Mouse (Mus musculus): ENCODE data around the gene Unc45b.
A peak's percentile ranks its signal among the peaks of the same experiment; 100 is the strongest.
"Not testable (repeated sequence)": the region's sequence is repeated elsewhere in the genome, so short reads cannot be mapped to it uniquely, and the experiment has no call there.

Unc45b gene

GRCm38 (mm10) chr11:82947457-82947856 is 37.1 kb downstream of the Unc45b start:
- DNase-seq (ENCODE audit: low spot score in 2 of 2), result no peak

DNA sequence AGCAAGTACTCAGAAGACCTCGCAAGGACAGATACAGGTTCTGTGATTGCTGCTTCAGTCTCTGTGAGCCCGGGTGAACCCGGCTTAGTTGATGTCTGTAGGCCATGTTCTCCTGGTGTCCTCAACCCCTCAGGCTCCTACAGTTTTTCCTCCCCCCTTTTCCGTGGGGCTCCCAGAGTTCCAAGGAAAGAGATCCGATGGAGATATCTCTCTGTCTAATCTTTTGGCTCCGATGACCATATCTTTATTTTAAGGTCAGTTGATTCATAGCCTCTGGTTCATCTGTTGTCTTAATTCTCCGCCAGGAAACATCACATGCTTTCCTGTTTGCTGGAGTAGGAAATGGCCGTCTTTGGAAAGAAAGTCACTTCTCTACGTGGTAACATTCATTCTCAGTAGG is 38.7 kb downstream of the Unc45b start:
- no peak for DNase-seq (ENCODE audit: low spot score in 2 of 2)

DNA sequence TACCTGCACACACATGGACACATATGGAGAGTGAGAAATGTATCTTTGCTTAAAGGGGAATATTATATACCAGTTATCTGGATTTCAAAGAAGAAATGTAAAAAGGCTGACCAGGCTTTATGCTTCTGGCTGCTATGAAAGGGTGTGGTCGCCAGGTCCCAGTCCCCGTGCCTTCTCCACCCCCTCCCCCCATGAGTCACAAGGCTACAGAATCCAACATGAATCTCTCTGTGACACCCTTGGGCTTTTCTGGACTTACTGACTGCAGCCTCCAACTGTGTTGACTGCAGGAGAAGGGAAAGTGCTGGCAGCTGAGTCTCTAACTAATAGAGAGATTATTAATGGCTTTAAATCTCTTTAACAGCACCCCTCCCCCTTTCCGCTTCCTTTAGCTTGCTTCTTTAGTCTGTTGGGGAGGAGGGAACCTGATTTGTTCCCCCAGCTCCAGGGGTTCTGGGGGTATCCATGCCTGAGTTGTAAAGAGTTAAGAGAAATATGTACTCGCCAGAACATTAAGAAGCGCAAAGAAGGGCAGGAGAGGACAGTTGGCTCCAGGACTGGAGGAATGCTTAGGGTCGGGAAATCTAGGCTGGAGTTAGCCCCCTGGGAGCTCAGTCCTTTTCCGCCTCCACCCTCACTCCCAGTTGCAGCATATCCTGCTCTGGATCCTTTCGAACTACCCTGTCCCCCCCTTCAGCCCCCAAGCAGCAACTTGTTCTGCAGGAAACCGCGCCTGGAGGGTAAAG is 40.6 kb downstream of the Unc45b start, which contains the start of gene Slfn5:
TSS of gene Slfn5 (plus strand) at position 614 of the 746 bp plus-strand sequence.
- no peak for DNase-seq (ENCODE audit: low spot score in 2 of 2)

GRCm38 (mm10) chr11:82951865-82952611 is 41.7 kb downstream of the Unc45b start:
- DNase-seq (ENCODE audit: low spot score in 2 of 2), result no peak

DNA sequence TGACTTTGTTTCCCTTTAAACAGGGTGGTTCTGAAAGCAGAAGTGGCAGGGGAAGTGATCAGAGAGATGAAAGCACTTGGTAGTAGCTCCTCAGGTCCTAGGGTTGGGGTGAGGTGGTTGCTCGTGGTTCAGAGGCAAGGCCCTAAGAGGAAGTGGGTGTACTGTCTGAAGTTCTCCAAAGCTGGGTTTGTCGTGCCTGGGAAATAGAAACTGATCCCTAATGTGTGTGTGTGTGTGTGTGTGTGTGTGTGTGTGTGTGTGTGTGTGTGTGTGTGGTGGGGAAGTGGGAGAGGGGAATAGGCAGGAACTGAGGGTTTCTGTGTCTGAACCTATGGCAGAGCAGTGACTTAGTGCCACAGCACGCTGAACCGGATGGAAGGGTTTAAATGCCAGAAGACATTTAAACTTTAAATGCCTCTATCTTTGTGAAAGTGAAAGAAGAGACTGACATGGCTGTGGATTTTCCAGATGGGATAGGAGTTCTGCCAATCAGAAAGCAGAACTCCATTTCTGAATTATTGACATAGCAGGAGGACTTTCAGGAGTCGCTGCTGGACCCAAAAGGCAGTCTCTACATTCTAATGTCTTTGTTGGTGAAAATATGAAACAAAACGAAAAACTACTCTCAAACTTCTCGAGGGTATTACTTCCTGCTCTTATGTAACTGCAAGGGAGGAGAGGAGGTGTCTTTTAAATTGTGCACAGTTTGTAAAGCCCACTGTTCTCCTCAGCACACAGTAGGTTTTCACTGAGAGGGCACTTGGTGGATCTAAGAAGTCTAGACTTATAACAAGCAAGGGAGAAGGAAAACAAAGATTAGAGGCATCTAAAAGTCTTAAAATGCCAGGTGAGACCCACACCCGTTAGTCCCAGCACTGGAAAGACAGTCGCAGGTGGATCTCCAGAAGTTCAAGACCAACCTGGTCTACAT is 42.5 kb downstream of the Unc45b start:
- no peak for DNase-seq (ENCODE audit: low spot score in 2 of 2)

DNA sequence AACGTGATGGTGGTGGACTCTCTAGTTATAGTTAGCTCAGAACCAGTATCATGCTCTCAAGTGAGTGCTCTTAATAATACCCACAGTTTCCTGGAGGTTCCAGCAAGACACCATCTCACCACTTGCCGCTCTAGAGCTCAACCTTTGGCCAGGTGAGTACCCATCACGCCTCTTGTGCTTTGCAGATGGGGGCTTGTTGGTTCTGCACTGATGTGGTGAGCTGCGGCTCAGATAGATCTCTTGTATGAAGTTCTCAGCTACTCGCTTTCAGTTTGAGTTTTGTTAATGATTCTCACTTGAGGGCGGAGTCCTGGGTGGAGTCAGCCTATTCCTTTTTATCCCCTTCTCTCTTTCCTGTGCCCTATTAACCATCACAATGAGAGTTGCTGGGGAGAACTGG is 44.3 kb downstream of the Unc45b start:
- no peak for DNase-seq (ENCODE audit: low spot score in 2 of 2)

DNA sequence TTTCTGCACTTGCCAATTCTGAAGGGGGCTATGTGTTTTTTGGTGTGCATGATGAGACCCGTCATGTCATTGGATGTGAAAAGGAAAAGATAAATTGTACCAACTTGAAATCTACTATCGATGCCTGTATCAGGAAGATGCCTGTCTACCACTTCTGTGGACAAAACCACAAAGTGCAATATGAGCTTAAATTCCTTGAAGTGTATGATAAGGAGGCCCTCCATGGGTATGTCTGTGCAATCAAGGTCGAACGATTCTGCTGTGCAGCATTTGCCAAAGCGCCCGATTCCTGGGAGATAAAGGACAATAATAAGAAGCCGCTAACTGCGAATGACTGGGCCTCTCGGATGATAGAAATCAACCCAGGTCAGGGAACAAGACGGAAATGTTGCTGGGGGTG is 46.6 kb downstream of the Unc45b start:
- DNase-seq (ENCODE audit: low spot score in 2 of 2), result no peak

DNA sequence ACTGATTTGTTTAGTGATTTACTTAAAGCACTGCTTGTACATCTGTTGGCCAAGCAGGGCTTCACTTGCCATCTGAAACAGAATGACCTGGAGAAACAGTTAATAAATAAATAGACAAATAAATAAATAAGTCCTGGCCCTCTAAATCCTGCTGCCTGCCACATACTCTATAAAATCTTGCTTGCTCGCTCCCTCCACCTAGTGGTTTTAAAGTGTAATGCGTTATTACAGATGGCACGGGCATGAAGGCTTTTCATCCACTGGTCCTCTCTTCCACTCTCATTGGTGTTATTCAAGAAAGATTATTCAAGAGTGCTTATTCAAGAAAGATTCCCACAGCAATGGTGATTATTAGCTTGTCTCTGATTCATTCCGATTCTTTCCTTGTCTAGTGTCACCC is 49.3 kb downstream of the Unc45b start:
- no peak for DNase-seq (ENCODE audit: low spot score in 2 of 2)

- DNase-seq (ENCODE audit: low spot score in 2 of 2), result no peak
Observed at GRCm38 (mm10) chr11:82961743-82962142, 51.4 kb downstream of the Unc45b start.

- no peak for DNase-seq (ENCODE audit: low spot score in 2 of 2)
Observed at GRCm38 (mm10) chr11:82962215-82962614, 51.9 kb downstream of the Unc45b start.

- DNase-seq (ENCODE audit: low spot score in 2 of 2), result peak in 1 of 2 experiments; percentile 56
Observed at GRCm38 (mm10) chr11:82970712-82971589, 60.6 kb downstream of the Unc45b start.

DNA sequence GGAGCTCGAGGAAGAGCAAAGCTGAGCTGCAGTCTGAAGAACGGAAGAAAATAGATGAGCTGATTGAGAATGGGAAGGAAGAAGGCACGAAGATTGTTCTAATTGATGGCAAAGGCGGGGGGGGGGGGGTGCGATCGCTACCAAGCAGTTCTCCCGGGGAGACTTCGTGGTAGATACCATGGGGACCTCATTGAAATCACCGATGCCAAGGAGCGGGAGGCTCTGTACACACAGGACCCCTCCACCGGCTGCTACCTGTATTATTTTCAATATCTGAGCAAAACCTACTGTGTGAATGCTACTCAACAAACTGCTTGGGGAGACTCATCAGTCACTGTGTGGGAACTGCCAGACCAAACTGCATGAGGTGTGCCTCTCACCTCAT is 61.2 kb downstream of the Unc45b start:
- DNase-seq (ENCODE audit: low spot score in 2 of 2), result no peak

- DNase-seq (ENCODE audit: low spot score in 2 of 2), result no peak
Observed at GRCm38 (mm10) chr11:82973916-82974315, 63.6 kb downstream of the Unc45b start.

GRCm38 (mm10) chr11:82982409-82982808 is 72.1 kb downstream of the Unc45b start:
- DNase-seq (ENCODE audit: low spot score in 2 of 2), result not testable (repeated sequence)

DNA sequence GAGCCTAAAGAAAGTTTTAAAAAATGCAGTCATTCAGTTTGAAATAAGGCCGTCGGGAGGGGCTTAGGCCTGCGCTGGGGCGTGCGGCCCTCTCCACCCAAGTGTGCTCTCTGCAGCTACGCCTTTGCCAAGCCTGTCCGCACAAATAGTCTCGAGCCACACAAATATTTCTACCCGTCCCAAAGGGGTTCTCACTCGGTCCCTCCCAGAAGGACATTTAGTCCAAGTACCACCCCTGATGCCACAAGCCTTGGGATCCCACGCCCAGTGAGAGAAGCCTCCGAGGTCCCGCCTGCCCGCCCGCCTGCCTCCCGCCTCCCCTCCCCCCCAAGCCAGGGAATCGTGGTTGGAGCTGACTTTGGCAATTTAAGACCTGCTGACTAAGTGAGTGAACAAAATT is 72.8 kb downstream of the Unc45b start:
- no peak for DNase-seq (ENCODE audit: low spot score in 2 of 2)

GRCm38 (mm10) chr11:82987621-82988020 is 77.3 kb downstream of the Unc45b start:
- no peak for DNase-seq (ENCODE audit: low spot score in 2 of 2)

DNA sequence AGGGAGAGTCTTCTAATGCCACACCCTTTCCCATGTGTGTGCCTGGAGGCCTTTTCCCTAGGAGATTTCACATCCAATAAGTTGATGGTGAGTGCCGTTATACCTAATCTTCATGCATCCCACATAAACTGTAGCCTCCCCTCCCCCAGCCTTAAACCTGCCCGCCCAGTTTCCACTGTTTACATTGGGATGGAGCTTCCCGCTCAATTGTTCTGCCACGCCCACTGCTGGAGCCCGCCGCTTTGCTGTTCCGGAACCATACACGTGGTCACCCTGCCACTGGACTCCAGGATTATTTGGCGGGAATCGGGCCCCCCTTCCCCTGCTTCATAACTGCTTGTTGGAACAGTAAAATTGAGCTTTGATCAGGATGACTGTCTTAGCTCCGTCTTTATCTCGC is 79.0 kb downstream of the Unc45b start:
- no peak for DNase-seq (ENCODE audit: low spot score in 2 of 2)

GRCm38 (mm10) chr11:82990612-82991385 is 80.4 kb downstream of the Unc45b start:
- DNase-seq (ENCODE audit: low spot score in 2 of 2), result peak in 1 of 2 experiments; percentile 8

DNA sequence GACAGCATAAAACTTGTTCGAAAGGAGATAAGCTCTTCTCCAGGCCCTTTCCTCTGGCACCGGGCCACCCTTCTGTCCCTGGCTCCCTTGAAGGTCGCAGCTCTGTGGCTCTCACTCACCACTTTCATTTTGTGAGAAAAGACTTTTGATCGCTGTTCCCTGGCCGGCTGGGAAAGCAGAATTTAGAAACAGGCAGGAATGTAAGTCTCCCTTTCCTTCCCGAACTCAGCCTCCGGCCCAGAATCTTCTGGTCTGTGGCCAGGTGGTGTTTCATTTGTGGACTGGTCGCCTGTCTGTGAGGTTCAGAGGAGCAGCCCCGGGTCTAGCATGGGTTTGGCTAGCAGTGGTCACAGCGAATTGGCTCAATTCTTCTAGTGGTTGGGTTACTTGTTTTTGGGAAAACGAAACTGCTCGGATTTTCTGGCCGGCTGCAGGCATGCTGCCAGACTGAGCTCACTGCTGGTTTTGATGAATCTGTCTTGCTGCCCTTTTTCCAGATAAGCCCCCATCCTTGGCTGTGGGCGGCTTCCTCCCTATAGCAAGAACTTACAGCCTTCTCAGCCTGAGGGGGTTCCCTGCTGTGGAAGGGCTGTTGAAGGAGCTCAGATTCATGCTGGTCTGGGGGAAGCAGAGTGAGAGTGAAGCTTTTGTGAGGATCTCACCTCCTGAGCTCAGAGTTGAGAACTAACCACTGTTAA is 81.3 kb downstream of the Unc45b start, which contains the start of gene Slfn9:
TSS of gene Slfn9 (minus strand) at position 362 of the 698 bp plus-strand sequence.
- peak in 1 of 2 experiments; percentile 42 for DNase-seq (ENCODE audit: low spot score in 2 of 2)
